Mouse (Mus musculus) stomach, embryonic 14.5 days (tissue): ENCODE results near the gene Sec22b. TPM values are rescaled to one million over a fixed set of nuclear protein-coding genes. Genes with fewer than 3 reads are reported as not detected.

Source experiments
- ATAC-seq: fragments of 200-750 bp; cut with Nextera tagmentation; 2 replicates; pipeline ENCODE4 v1.8.0; 2017; ENCODE audit warnings: low read depth, moderate TSS enrichment; ENCODE audit not compliant: insufficient number of reproducible peaks, insufficient read depth, low FRiP score
- H3K27ac ChIP-seq: fragments of 300-500 bp; sonication (generic); 2 replicates; pipeline ENCODE4 v1.5.1; 2014; ENCODE audit warnings: mild to moderate bottlenecking, low read length, moderate library complexity, mixed read lengths
- H3K27me3 ChIP-seq: fragments of 300-500 bp; sonication (generic); 2 replicates; pipeline ENCODE4 v1.6.1; 2014; ENCODE audit warnings: low read length, control low read depth, mixed read lengths; ENCODE audit not compliant: control insufficient read depth, insufficient read depth
- H3K36me3 ChIP-seq: fragments of 300-500 bp; sonication (generic); 2 replicates; pipeline ENCODE4 v1.6.1; 2014; ENCODE audit warnings: mild to moderate bottlenecking, control low read depth, low read length, moderate library complexity, mixed read lengths; ENCODE audit not compliant: control insufficient read depth, insufficient read depth
- H3K4me1 ChIP-seq: fragments of 300-500 bp; sonication (generic); 2 replicates; pipeline ENCODE4 v1.6.1; 2014; ENCODE audit warnings: low read length, control low read depth, mixed read lengths; ENCODE audit not compliant: control insufficient read depth, insufficient read depth
- H3K4me2 ChIP-seq: fragments of 300-500 bp; sonication (generic); replicated peaks from 2 replicates; pipeline ENCODE4 v1.6.1; 2014; ENCODE audit warnings: low read depth, low read length, control low read depth
- H3K4me3 ChIP-seq: fragments of 300-500 bp; sonication (generic); 2 replicates; pipeline ENCODE4 v1.5.1; 2014; ENCODE audit warnings: low read depth, low read length, control low read depth
- H3K9ac ChIP-seq: fragments of 300-500 bp; sonication (generic); replicated peaks from 2 replicates; pipeline ENCODE4 v1.6.1; 2014; ENCODE audit warnings: low read depth, mild to moderate bottlenecking, control low read depth, low read length, moderate library complexity, mixed read lengths
- H3K9me3 ChIP-seq: fragments of 300-500 bp; sonication (generic); 2 replicates; pipeline ENCODE4 v1.6.1; 2016; ENCODE audit warnings: low read depth, low read length, control low read depth; ENCODE audit not compliant: control insufficient read depth
- WGBS: fragments of 180-500 bp; shearing (Covaris S2); extraction: QIAGEN DNeasy Blood & Tissue Kit; methylation state at CpG from one replicate; pipeline ENCODE4 v1.1.7; 2014; 5-methylcytosine and 5-hydroxymethylcytosine counted together
- polyA plus RNA-seq: library from polyadenylated mRNA; unstranded; fragments of >200 nt; fragmentation: Nextera tagmentation; extraction: Ambion mirVana; gene quantifications from 2 replicates; pipeline ENCODE4 v1.2.1, GENCODE M21; 2014

Gene Sec22b
- 159 and 173 TPM in 2 replicates for polyA plus RNA-seq

DNA sequence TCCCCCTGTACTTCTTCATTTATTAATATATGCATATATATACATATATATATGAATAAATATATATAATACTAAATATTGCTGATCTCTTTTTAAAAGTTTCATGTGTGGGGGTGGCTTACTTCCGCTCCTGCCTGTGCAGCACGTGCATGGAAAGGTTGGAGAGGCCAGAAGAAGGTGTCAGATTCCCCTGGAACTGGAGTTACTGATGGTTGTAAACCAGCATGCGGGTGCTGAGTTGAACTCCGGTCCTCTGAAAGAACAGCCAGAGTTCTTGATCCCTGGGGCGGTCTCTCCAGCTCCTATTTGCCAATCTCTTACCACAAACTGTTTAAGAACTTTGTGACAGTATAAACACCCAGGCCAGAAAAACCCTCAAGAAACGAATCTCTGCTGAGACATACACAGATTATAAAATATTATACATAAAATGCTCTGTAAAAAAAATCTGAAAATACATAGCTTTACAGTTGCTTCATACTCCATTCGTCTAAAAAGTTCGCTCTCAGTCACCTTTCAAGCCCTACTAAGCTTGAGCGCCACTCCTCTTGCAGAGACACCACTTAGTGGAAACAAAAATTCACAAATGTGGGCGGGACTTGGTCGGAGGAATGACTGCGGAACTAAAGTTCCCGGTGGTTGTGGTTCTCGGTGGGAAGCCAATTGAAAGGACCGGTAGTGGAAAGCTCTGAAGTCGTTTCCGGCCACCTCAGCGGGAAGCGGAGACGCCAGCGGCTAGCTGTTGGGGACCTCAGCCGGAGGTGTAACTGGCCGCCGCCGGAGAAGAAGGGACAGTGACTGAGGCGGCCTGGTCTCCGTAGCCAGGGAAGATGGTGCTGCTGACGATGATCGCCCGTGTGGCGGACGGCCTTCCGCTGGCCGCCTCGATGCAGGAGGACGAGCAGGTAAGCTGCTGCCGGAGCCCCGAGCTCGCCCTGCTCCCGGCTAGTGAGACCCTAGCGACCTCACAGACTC, at the start of gene Sec22b:
Gene Sec22b, plus strand, starts transcription at position 675 of the 975 bp plus-strand sequence.
- Histone ChIP-seq H3K27ac (no peak within 1 kb of the TSS), H3K9ac (peak within 1 kb of the TSS; percentile 89), H3K4me2 (peak within 1 kb of the TSS; percentile 79), H3K9me3 (no peaks in the 10 kb centered on the region), H3K36me3 (no peaks in the 10 kb centered on the region), H3K4me3 (peak within 1 kb of the TSS; percentile 91), H3K4me1 (peaks cover 9% of the 10 kb centered on the region), H3K27me3 (no peaks in the 10 kb centered on the region)
- peak; percentile 66 for ATAC-seq
- 3% methylated on average over 41 of the region's 41 CpGs for WGBS

DNA sequence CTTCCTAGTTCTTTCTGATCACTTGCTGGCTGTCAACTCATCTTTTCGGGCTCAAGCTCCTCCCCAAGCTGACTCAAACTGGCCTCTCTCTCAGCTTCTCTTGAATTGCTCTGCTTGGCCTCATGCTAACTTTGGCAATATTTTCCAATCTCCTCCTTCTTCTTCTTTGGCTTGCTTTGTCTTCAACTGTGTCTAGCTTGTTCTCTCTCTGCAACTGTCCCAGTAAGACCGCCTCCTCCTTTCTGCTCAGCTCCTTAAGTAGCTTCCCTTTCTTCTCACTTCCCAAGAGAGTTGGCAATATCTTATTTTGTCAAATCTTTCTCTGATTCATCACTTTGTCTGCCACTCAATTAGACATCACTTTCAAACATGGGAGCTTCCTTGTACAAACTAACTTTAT, 49.2 kb upstream of the Sec22b start:
- no peak for ATAC-seq
- no peak overlapping the region for H3K4me2 ChIP-seq
- no peaks in the 10 kb centered on the region for H3K27me3 ChIP-seq
- H3K9me3 ChIP-seq = no peaks in the 10 kb centered on the region; the same call in 1 of the 2 replicates
- no peak overlapping the region for H3K4me3 ChIP-seq
- no peak overlapping the region for H3K9ac ChIP-seq
- no peak overlapping the region for H3K27ac ChIP-seq
- no peaks in the 10 kb centered on the region for H3K36me3 ChIP-seq
- H3K4me1 ChIP-seq = no peaks in the 10 kb centered on the region
- 77% methylated on average over 2 of the region's 2 CpGs for WGBS

DNA sequence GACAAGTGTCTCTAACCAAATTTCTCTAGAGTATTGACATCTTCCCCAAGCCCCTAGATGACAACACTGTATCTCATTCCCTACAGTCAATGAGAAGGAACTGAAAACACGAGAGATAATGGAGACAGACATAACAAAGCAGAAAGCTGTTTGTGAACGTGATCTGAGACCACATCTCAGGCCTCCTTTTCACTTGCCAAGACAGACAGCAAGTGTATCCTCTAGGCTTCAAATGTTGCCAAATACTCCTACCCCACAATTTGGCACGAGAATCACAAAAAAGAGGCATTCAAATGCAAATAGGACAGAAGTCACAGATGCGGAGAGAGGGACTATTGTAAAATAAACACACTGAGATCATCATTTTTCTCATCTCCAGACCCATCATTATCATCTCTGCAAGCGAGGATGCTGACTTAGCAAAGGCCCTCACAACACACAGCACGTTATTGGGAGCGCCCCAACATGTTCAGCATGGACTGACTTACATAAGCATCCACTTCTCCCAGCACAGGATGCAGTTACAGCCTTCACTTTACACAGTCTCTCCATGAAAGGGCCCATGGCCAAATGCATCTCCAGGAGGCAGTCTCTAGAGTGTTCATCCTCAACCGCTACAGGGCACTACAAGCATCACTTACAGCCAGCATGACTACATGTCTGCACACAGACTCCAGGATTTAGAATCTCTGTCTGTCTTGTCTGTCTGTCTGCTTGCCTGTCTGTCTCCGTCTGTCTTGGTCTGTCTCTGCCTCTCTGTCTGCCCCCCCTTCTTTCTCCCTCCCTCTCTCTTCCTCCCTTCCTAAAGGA, 46.2 kb upstream of the Sec22b start:
- Histone ChIP-seq H3K4me2 (no peak overlapping the region), H3K27me3 (no peaks in the 10 kb centered on the region), H3K4me3 (no peak overlapping the region), H3K4me1 (no peaks in the 10 kb centered on the region), H3K36me3 (no peaks in the 10 kb centered on the region), H3K9me3 (no peaks in the 10 kb centered on the region; the same call in 1 of the 2 replicates), H3K9ac (no peak overlapping the region), H3K27ac (no peak overlapping the region)
- whole genome bisulfite sequencing = 81% methylated on average over 9 of the region's 9 CpGs
- ATAC-seq = no peak

DNA sequence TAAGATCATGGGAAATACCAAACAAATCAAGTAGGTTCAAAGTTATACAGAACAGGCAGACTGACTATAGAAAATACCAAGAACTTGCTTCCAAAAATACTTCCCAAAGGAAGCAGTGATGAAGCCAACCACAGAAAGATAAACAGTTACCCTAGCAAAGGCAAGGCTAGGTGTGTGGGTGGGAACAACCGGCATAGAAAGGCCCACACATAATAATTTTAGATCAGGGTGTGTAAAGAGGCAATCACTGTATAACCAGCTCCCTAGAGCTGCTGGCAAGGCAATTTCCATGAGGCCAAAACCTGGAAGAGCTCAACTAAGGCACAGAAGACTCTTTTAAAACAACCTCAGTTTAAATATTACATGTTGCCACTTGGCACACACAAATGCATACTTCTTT, 41.6 kb upstream of the Sec22b start:
- Histone ChIP-seq H3K9me3 (no peaks in the 10 kb centered on the region), H3K27me3 (no peaks in the 10 kb centered on the region), H3K4me2 (no peak overlapping the region), H3K4me3 (no peak overlapping the region), H3K4me1 (no peaks in the 10 kb centered on the region), H3K36me3 (no peaks in the 10 kb centered on the region), H3K9ac (no peak overlapping the region), H3K27ac (no peak overlapping the region)
- 63% methylated on average over 1 of the region's 1 CpGs for WGBS
- no peak for ATAC-seq

DNA sequence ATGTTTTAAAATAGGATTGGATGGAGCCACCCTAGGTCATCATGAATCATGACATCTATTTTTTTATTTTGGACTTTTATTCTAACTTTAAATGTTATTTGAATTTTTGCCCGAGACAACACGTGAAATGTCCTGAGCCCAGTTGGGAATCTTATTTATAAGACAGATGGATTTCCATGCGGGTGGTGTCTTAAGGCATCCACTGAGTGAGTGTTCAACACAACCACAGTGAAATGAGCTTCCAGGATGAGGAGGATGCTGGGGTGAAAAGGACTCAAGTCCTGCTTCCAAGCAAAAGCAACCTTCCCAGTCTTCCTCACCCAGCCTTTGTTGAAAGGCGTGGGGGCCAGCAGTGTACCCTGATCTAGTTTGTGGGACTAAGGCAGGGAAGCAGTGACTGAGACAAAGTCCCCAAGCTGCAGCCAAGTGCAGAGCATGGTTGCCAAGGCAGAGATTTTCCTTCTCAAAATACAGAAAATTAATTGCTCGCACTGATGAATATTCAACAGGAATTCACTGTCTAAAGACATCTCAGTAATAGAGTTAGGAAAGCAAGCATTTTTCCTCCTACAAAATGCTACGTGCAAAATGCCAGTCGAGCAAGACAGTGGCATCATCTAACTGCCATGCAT, 40.1 kb upstream of the Sec22b start:
- WGBS = 90% methylated on average over 7 of the region's 7 CpGs
- no peak for ATAC-seq

DNA sequence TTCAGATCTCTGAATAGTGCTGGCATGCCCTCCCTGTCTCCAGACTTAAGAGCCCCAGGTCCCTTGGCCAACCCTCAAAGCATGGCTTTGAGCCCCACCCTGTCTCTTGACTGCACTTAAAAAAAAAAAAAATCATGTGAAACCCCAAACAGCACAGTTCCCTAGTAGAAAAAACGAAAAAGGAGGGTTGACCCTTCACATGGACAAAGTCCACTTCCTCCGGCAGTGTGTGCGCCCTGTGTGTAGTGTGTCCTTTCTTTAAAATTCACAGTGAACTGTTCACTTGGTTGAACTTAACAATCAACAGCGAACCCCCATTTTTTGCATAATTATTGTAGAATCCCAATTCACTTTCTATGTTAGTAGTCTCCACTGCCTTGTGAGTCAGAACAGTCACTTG, 34.3 kb upstream of the Sec22b start:
- Histone ChIP-seq H3K4me1 (no peaks in the 10 kb centered on the region; the same call in 1 of the 2 replicates), H3K9me3 (no peaks in the 10 kb centered on the region), H3K36me3 (no peaks in the 10 kb centered on the region), H3K27me3 (0 out of 2 replicates have a peak, but pooled peaks cover 2% of the 10 kb centered on the region), H3K9ac (no peak overlapping the region), H3K27ac (no peak overlapping the region), H3K4me3 (no peak overlapping the region), H3K4me2 (no peak overlapping the region)
- no peak for ATAC-seq
- 69% methylated on average over 4 of the region's 4 CpGs for WGBS

More for the DNA sequence above, 40.1 kb upstream of the Sec22b start:
- no peak overlapping the region for H3K27ac ChIP-seq
- no peak overlapping the region for H3K9ac ChIP-seq
- H3K36me3 ChIP-seq = no peaks in the 10 kb centered on the region
- H3K9me3 ChIP-seq = no peaks in the 10 kb centered on the region
- no peak overlapping the region for H3K4me2 ChIP-seq
- H3K4me3 ChIP-seq = no peak overlapping the region
- no peaks in the 10 kb centered on the region for H3K27me3 ChIP-seq
- no peaks in the 10 kb centered on the region for H3K4me1 ChIP-seq

DNA sequence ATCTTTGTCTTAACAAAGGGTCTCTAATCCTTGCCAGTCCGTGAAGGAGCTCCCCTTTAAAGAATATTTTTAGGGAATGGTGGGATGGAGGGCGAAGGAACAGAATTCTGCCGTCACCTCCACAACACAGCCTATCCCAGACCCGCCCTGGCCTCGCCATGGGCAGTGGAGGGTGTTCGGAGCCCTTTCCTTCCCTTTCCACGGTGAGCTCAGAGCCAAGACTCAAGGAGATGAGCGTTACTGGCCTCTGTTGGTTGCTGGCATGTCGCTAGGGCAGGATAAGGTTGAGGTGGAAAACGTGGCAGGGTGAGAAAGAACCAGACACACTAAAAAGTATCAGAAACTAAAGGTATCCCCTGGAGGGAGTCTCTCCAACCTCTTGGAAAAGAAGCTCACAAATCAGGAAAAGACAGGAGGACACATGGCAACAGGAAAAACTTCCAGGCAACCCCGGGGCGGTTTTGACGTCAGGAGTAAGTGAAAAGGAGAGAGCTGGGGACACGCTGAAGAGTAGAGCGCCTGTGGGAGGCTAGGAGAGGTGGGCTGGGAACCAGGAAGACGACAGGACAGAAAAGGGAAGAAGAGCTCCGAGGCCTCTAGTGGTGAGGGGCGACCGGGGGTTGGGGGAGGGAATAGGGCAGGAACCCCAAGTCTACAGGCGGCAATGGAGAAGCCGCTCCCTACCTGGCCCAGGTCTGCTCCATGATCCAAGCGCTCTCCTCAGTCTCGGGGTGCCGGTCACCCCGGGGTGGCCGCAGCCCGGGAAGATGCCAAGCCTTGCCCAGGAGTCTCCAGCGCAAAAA, 33.6 kb upstream of the Sec22b start:
- Histone ChIP-seq H3K9ac (peak overlapping the region; percentile 18), H3K4me3 (peak overlapping the region; percentile 52), H3K27ac (no peak overlapping the region), H3K4me1 (no peaks in the 10 kb centered on the region; the same call in 1 of the 2 replicates), H3K36me3 (no peaks in the 10 kb centered on the region), H3K4me2 (peak overlapping the region; percentile 100), H3K27me3 (0 out of 2 replicates have a peak, but pooled peaks cover 2% of the 10 kb centered on the region), H3K9me3 (no peaks in the 10 kb centered on the region)
- peak; percentile 53; the same call in 1 of the 2 replicates for ATAC-seq
- WGBS = 5% methylated on average over 28 of the region's 28 CpGs
